8 mouse cellular contexts compared by ENCODE assay signal in genomic region chr3:105800156-105800674, GRCm38 (mm10). TPM values are rescaled to one million over a fixed set of nuclear protein-coding genes. Genes with fewer than 3 reads are reported as not detected.
DNase-seq lines count a peak whose midpoint lies in the region; ATAC-seq and TF ChIP-seq lines count a peak whose summit lies in the region.

No protein-coding gene starts in this region.

- peak overlapping the region; percentile 82 to 93 for H3K4me3 ChIP-seq in heart, embryonic 14.5 days (ENCODE audit: control insufficient read depth in 1 of 2, insufficient read depth in 1 of 2, low read depth in 1 of 2, low read length in 2 of 2)
- H3K4me3 ChIP-seq in ES-E14 (ENCODE audit: insufficient read depth in 1 of 2, low read depth in 1 of 2, low read length in 2 of 2, poor library complexity in 1 of 2, severe bottlenecking in 1 of 2), result peak overlapping the region; percentile 96
- peak overlapping the region; percentile 69 for H3K4me3 ChIP-seq in forebrain, embryonic 15.5 days
- H3K4me3 ChIP-seq in liver, embryonic 11.5 days (ENCODE audit: low read depth, low read length), result peak overlapping the region; percentile 95
- H3K4me3 ChIP-seq in stomach, embryonic 15.5 days (replicated peaks), result peak overlapping the region; percentile 80

- peak overlapping the region; percentile 94 for H3K9ac ChIP-seq in heart, embryonic 14.5 days (ENCODE audit: low read length)
- H3K9ac ChIP-seq in ES-E14 (ENCODE audit: insufficient read depth, low read depth, low read length, poor library complexity, severe bottlenecking), result peak overlapping the region; percentile 73
- H3K9ac ChIP-seq in forebrain, embryonic 15.5 days (replicated peaks), result peak overlapping the region; percentile 86
- H3K9ac ChIP-seq in liver, embryonic 11.5 days (ENCODE audit: low read depth, low read length), result peak overlapping the region; percentile 92
- H3K9ac ChIP-seq in stomach, embryonic 15.5 days, result peak overlapping the region; percentile 92

- no peaks in the 10 kb centered on the region for H3K36me3 ChIP-seq in heart, embryonic 14.5 days (ENCODE audit: control insufficient read depth, insufficient read depth, low read length)
- no peaks in the 10 kb centered on the region for H3K36me3 ChIP-seq in ES-E14 (ENCODE audit: control insufficient read depth, insufficient read depth, low read length, poor library complexity, severe bottlenecking)
- no peaks in the 10 kb centered on the region for H3K36me3 ChIP-seq in forebrain, embryonic 15.5 days
- no peaks in the 10 kb centered on the region for H3K36me3 ChIP-seq in liver, embryonic 11.5 days (ENCODE audit: control insufficient read depth, insufficient read depth, low read length)
- no peaks in the 10 kb centered on the region for H3K36me3 ChIP-seq in stomach, embryonic 15.5 days

- 4% methylated on average over 12 of the region's 12 CpGs for WGBS in heart, embryonic 14.5 days
- WGBS in forebrain, embryonic 15.5 days, result under 1% methylated on average over 12 of the region's 12 CpGs
- WGBS in liver, embryonic 11.5 days, result 1% methylated on average over 12 of the region's 12 CpGs
- under 1% methylated on average over 12 of the region's 12 CpGs for WGBS in stomach, embryonic 15.5 days

- H3K27ac ChIP-seq in heart, embryonic 14.5 days (replicated peaks in 1 of 2; ENCODE audit: control insufficient read depth in 1 of 2, insufficient read depth in 1 of 2, low read depth in 2 of 2, low read length in 2 of 2), result peak overlapping the region; percentile 52 to 93
- H3K27ac ChIP-seq in ES-E14 (ENCODE audit: insufficient read depth, low read depth, low read length, poor library complexity, severe bottlenecking), result no peak overlapping the region
- H3K27ac ChIP-seq in forebrain, embryonic 15.5 days (replicated peaks), result peak overlapping the region; percentile 79
- peak overlapping the region; percentile 92 for H3K27ac ChIP-seq in liver, embryonic 11.5 days (ENCODE audit: low read depth, low read length)
- H3K27ac ChIP-seq in stomach, embryonic 15.5 days, result peak overlapping the region; percentile 91

- H3K4me2 ChIP-seq in heart, embryonic 14.5 days (ENCODE audit: low read length), result peak overlapping the region; percentile 84
- H3K4me2 ChIP-seq in forebrain, embryonic 15.5 days (replicated peaks), result peak overlapping the region; percentile 72
- H3K4me2 ChIP-seq in liver, embryonic 11.5 days, result peak overlapping the region; percentile 88
- H3K4me2 ChIP-seq in stomach, embryonic 15.5 days, result peak overlapping the region; percentile 58

- peaks cover 8 to 29% of the 10 kb centered on the region in 2 experiments for H3K4me1 ChIP-seq in heart, embryonic 14.5 days (ENCODE audit: control insufficient read depth in 2 of 2, insufficient read depth in 2 of 2, low read length in 2 of 2)
- peaks cover 10 to 12% of the 10 kb centered on the region in 2 experiments for H3K4me1 ChIP-seq in ES-E14 (ENCODE audit: control insufficient read depth in 2 of 2, insufficient read depth in 2 of 2, low read length in 2 of 2, poor library complexity in 1 of 2)
- H3K4me1 ChIP-seq in forebrain, embryonic 15.5 days, result peaks cover 33% of the 10 kb centered on the region
- H3K4me1 ChIP-seq in liver, embryonic 11.5 days (replicated peaks; ENCODE audit: control insufficient read depth, insufficient read depth, low read length), result peaks cover 47% of the 10 kb centered on the region
- H3K4me1 ChIP-seq in stomach, embryonic 15.5 days, result peaks cover 14% of the 10 kb centered on the region; the same call in 1 of the 2 replicates

- no peak for DNase-seq in heart, adult 8-10 months (ENCODE audit: low spot score)
- no peak for DNase-seq in ES-E14 (ENCODE audit: low read depth, low spot score)
- DNase-seq in liver, embryonic 11.5 days (ENCODE audit: low spot score), result no peak
- DNase-seq in cerebellum, postnatal 14 days, result no peak
- no peak for DNase-seq in ovary, postnatal 10 days (ENCODE audit: low spot score)

- in situ Hi-C loops in ES-E14 (cut with MboI; ENCODE audit: low sequenced_read_pairs in 2 of 2, unreplicated experiment in 2 of 2), result no loop called here

- H3K9me3 ChIP-seq in heart, embryonic 14.5 days (ENCODE audit: control insufficient read depth, low read length), result no peaks in the 10 kb centered on the region
- H3K9me3 ChIP-seq in ES-E14 (ENCODE audit: control insufficient read depth, insufficient read depth, low read depth, low read length), result no peaks in the 10 kb centered on the region
- no peaks in the 10 kb centered on the region for H3K9me3 ChIP-seq in forebrain, embryonic 15.5 days
- no peaks in the 10 kb centered on the region for H3K9me3 ChIP-seq in liver, embryonic 11.5 days (ENCODE audit: control insufficient read depth, low read length)
- no peaks in the 10 kb centered on the region for H3K9me3 ChIP-seq in stomach, embryonic 15.5 days

- no peak for ATAC-seq in heart, embryonic 14.5 days (ENCODE audit: insufficient number of reproducible peaks, insufficient read depth, low FRiP score, low read depth)
- no peak for ATAC-seq in forebrain, embryonic 15.5 days (replicated peaks)
- ATAC-seq in liver, embryonic 11.5 days (replicated peaks; ENCODE audit: low FRiP score), result no peak
- no peak for ATAC-seq in stomach, embryonic 15.5 days (ENCODE audit: insufficient read depth, low FRiP score, low read depth)

- H3K27me3 ChIP-seq in heart, embryonic 14.5 days (ENCODE audit: control insufficient read depth, insufficient read depth, low read length), result peaks cover 15% of the 10 kb centered on the region
- no peaks in the 10 kb centered on the region for H3K27me3 ChIP-seq in forebrain, embryonic 15.5 days
- no peaks in the 10 kb centered on the region for H3K27me3 ChIP-seq in liver, embryonic 11.5 days (replicated peaks; ENCODE audit: control insufficient read depth, insufficient read depth, low read length)
- H3K27me3 ChIP-seq in stomach, embryonic 15.5 days (replicated peaks), result no peaks in the 10 kb centered on the region

TF ChIP-seq in ES-E14, 5 proteins besides CTCF, POLR2A, EP300 and RAD21:
- TF ChIP-seq CHD2 (IDR thresholded peaks at IDR 0.05; ENCODE audit: low read depth, low read length), result 0 out of 2 replicates have a peak, but pooled peaks have one; percentile 10
- no peak for TF ChIP-seq ZNF384 (IDR thresholded peaks at IDR 0.05; ENCODE audit: low read depth, low read length)
- TF ChIP-seq MAFK (IDR thresholded peaks at IDR 0.05; ENCODE audit: insufficient read depth, low read depth, low read length), result no peak
- no peak for TF ChIP-seq ZC3H11A (IDR thresholded peaks at IDR 0.05; ENCODE audit: borderline replicate concordance, low read depth, low read length)

RNA-seq across cellular contexts. Expression of gene Rap1a, which starts 0.9 kb away (rescaled TPM):
- polyA plus RNA-seq in heart, embryonic 14.5 days (2014; fragmentation: Nextera tagmentation; extraction: Ambion mirVana), result 66.9 and 77.3 TPM in 2 replicates
- total RNA-seq in heart, adult 8-10 months (2022), result 100 to 1,000 TPM in 2 of 4 experiments, 10 to 100 TPM in 2; 86.5 to 102 (median 97.8) TPM
- total RNA-seq in ES-E14 (2012; rRNA removed), result 13.6 and 23.2 TPM in 2 replicates
- 76.3 and 78.3 TPM in 2 replicates for polyA plus RNA-seq in forebrain, embryonic 15.5 days (2015; fragmentation: Nextera tagmentation; extraction: Ambion mirVana)
- 114 and 121 TPM in 2 replicates for polyA plus RNA-seq in liver, embryonic 11.5 days (2014; fragmentation: Nextera tagmentation; extraction: Ambion mirVana)
- polyA plus RNA-seq in stomach, embryonic 15.5 days (2015; fragmentation: Nextera tagmentation; extraction: Ambion mirVana), result 141 and 146 TPM in 2 replicates
